ENCODE assay signal across 17 mouse cellular contexts in the genomic region with DNA sequence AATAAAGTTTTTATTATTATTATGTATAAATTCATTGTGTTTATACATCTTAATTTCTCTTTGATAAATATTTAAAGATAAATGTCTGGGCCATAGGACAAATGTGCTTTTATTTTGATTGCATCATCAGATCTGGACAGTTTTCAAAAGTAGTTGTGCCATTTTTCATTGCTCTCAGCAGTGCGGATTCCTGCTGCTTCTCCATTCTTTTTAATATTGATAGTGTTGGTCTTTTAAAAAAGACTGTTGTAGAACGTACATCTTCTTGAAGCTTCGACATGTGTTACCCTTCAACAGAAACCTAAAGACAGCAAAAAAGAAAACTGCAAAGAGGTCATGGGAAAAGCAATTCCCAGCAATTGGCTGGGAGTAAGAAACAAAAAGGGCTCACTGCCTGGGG. TPM values are rescaled to one million over a fixed set of nuclear protein-coding genes. Genes with fewer than 3 reads are reported as not detected.
"Had no signal": no experiment of that assay in that cellular context is flagged by ENCODE, and none has a peak within 500 bp of the region (broad histone marks: within the 10 kb centered on the region; RNA-seq: fewer than 3 reads in every experiment).

No protein-coding gene starts in this region.

- H3K27ac ChIP-seq: liver, embryonic 13.5 days; liver, embryonic 15.5 days; macrophage; midbrain, embryonic 13.5 days; midbrain, embryonic 15.5 days; neural tube, embryonic 12.5 days; stomach, embryonic 15.5 days had no signal

- H3K9ac ChIP-seq: liver, embryonic 13.5 days; liver, embryonic 15.5 days; liver, postnatal 0 days; midbrain, embryonic 13.5 days; midbrain, embryonic 15.5 days; neural tube, embryonic 12.5 days; stomach, embryonic 15.5 days had no signal

- DNase-seq: liver; liver, embryonic 13.5 days; liver, postnatal 0 days; lung, postnatal 10 days; right cerebral cortex, postnatal 14 days; thymus, adult 2 months; thymus, postnatal 25 days; thymus, postnatal 4 days had no signal

- H3K9me3 ChIP-seq: liver, embryonic 13.5 days; liver, embryonic 15.5 days; megakaryocyte, embryonic 14.5 days; midbrain, embryonic 13.5 days; midbrain, embryonic 15.5 days; neural tube, embryonic 12.5 days; stomach, embryonic 15.5 days had no signal

- H3K4me1 ChIP-seq: liver, embryonic 13.5 days; liver, embryonic 15.5 days; megakaryocyte, embryonic 14.5 days; midbrain, embryonic 13.5 days; midbrain, embryonic 15.5 days; neural tube, embryonic 12.5 days; stomach, embryonic 15.5 days had no signal

- H3K36me3 ChIP-seq: liver, embryonic 13.5 days; liver, embryonic 15.5 days; midbrain, embryonic 13.5 days; midbrain, embryonic 15.5 days; neural tube, embryonic 12.5 days; stomach, embryonic 15.5 days had no signal

- H3K4me3 ChIP-seq: liver, embryonic 13.5 days; liver, embryonic 15.5 days; megakaryocyte, embryonic 14.5 days; midbrain, embryonic 13.5 days; midbrain, embryonic 15.5 days; neural tube, embryonic 12.5 days; stomach, embryonic 15.5 days had no signal

- ATAC-seq: liver, postnatal 0 days; midbrain, embryonic 13.5 days; midbrain, embryonic 15.5 days had no signal

- H3K27me3 ChIP-seq: liver, embryonic 13.5 days; liver, embryonic 15.5 days; megakaryocyte, embryonic 14.5 days; midbrain, embryonic 13.5 days; midbrain, embryonic 15.5 days; neural tube, embryonic 12.5 days; stomach, embryonic 15.5 days had no signal

- H3K4me2 ChIP-seq: liver, embryonic 11.5 days; liver, embryonic 13.5 days; liver, embryonic 15.5 days; midbrain, embryonic 11.5 days; midbrain, embryonic 13.5 days; midbrain, embryonic 15.5 days; neural tube, embryonic 12.5 days; stomach, embryonic 15.5 days had no signal

RNA-seq across cellular contexts. Expression of a gene that starts 49.1 kb away (rescaled TPM):
- polyA plus RNA-seq: macrophage had no signal
